Mouse (Mus musculus) C2C12 (cell line): Measurements from ENCODE around the gene Clk2. TPM values are rescaled to one million over a fixed set of nuclear protein-coding genes. Genes with fewer than 3 reads are reported as not detected.

Experiments used
- H3K27me3 ChIP-seq: one replicate; pipeline ENCODE4 v1.6.1; 2011; ENCODE audit not compliant: control insufficient read depth, insufficient read depth, insufficient read length
- H3K36me3 ChIP-seq: one replicate; pipeline ENCODE4 v1.6.1; 2011; ENCODE audit not compliant: control insufficient read depth, insufficient read depth
- H3K4me3 ChIP-seq: one replicate; pipeline ENCODE4 v1.5.1; 2011; ENCODE audit warnings: mild to moderate bottlenecking, control low read depth; ENCODE audit not compliant: poor library complexity, insufficient read depth, severe bottlenecking
- H3K79me2 ChIP-seq: one replicate; pipeline ENCODE4 v1.6.1; 2011; ENCODE audit not compliant: control insufficient read depth, insufficient read depth
- H3K79me3 ChIP-seq: one replicate; pipeline ENCODE4 v1.6.1; 2011; ENCODE audit warnings: low read depth, control low read depth
- H3ac ChIP-seq: one replicate; pipeline ENCODE3; 2011; ENCODE audit warnings: low read depth; ENCODE audit not compliant: control insufficient read depth, insufficient read length
- CEBPB ChIP-seq: IDR thresholded peaks from one replicate; pipeline ENCODE4 v1.6.1; 2011; ENCODE audit warnings: low read depth, mild to moderate bottlenecking, control low read depth, moderate library complexity
- CTCF ChIP-seq: IDR thresholded peaks from one replicate; pipeline ENCODE4 v1.5.1; 2011; ENCODE audit not compliant: control insufficient read depth, insufficient read depth, insufficient read length
- FOSL1 ChIP-seq: IDR thresholded peaks from one replicate; pipeline ENCODE4 v1.8.0; 2011; ENCODE audit warnings: mild to moderate bottlenecking, low read length; ENCODE audit not compliant: poor library complexity, insufficient read depth, severe bottlenecking
- MAX ChIP-seq: IDR thresholded peaks from one replicate; pipeline ENCODE4 v1.6.1; 2011; ENCODE audit warnings: mild to moderate bottlenecking, control low read depth
- MYOD1 ChIP-seq: IDR thresholded peaks from one replicate; pipeline ENCODE4 v1.6.1; 2011; ENCODE audit warnings: low read depth; ENCODE audit not compliant: control insufficient read depth, insufficient read length
- MYOG ChIP-seq: IDR thresholded peaks from one replicate; pipeline ENCODE4 v1.6.1; 2011; ENCODE audit not compliant: control insufficient read depth, insufficient read length; ENCODE audit errors: extremely low read depth
- USF1 ChIP-seq: IDR thresholded peaks from one replicate; pipeline ENCODE4 v1.6.1; 2011; ENCODE audit warnings: low read depth, mild to moderate bottlenecking, control low read depth, moderate library complexity
- polyA plus RNA-seq: library from polyadenylated mRNA; unstranded; fragments of >200 nt; fragmentation: generic; extraction: Trizol; gene quantifications from one replicate; pipeline ENCODE4 v1.2.1, GENCODE M21; 2012; ENCODE audit warnings: missing spikeins

Gene Clk2
- polyA plus RNA-seq, 1 experiment, result 14.5 TPM

GRCm38 (mm10) chr3:89218271-89218670 lies 53.7 kb downstream of the Clk2 start:
- H3K79me2 ChIP-seq, result peaks cover 5% of the 10 kb centered on the region
- no peaks in the 10 kb centered on the region for H3K36me3 ChIP-seq
- H3K79me3 ChIP-seq, result peaks cover 3% of the 10 kb centered on the region
- no peaks in the 10 kb centered on the region for H3K27me3 ChIP-seq
- no peak overlapping the region for H3K4me3 ChIP-seq
- no peak for TF ChIP-seq MYOD1
- no peak overlapping the region for H3ac ChIP-seq

- Histone ChIP-seq H3K36me3 (no peaks in the 10 kb centered on the region), H3K27me3 (no peaks in the 10 kb centered on the region), H3K79me2 (no peaks in the 10 kb centered on the region), H3ac (no peak overlapping the region), H3K4me3 (no peak overlapping the region), H3K79me3 (no peaks in the 10 kb centered on the region)
- TF ChIP-seq CEBPB (no peak), MAX (no peak), USF1 (no peak), MYOD1 (no peak), FOSL1 (no peak), CTCF (no peak), MYOG (no peak)
Observed at GRCm38 (mm10) chr3:89219546-89219945, 55.0 kb downstream of the Clk2 start.

GRCm38 (mm10) chr3:89221167-89221566 lies 56.6 kb downstream of the Clk2 start:
- Histone ChIP-seq H3K27me3 (no peaks in the 10 kb centered on the region), H3K4me3 (no peak overlapping the region), H3K79me2 (no peaks in the 10 kb centered on the region), H3ac (no peak overlapping the region), H3K79me3 (no peaks in the 10 kb centered on the region), H3K36me3 (no peaks in the 10 kb centered on the region)
- no peak for TF ChIP-seq FOSL1
- no peak for TF ChIP-seq MAX
- no peak for TF ChIP-seq USF1
- no peak for TF ChIP-seq MYOD1
- no peak for TF ChIP-seq MYOG
- TF ChIP-seq CEBPB, result no peak
- no peak for TF ChIP-seq CTCF

GRCm38 (mm10) chr3:89224796-89225195 lies 60.2 kb downstream of the Clk2 start:
- no peaks in the 10 kb centered on the region for H3K27me3 ChIP-seq
- no peaks in the 10 kb centered on the region for H3K36me3 ChIP-seq
- H3K79me2 ChIP-seq, result no peaks in the 10 kb centered on the region
- H3K4me3 ChIP-seq, result no peak overlapping the region
- no peak for TF ChIP-seq CEBPB
- TF ChIP-seq MYOG, result no peak
- TF ChIP-seq USF1, result no peak
- TF ChIP-seq CTCF, result no peak
- TF ChIP-seq FOSL1, result no peak
- no peak for TF ChIP-seq MAX
- TF ChIP-seq MYOD1, result no peak
- no peaks in the 10 kb centered on the region for H3K79me3 ChIP-seq
- H3ac ChIP-seq, result no peak overlapping the region

- Histone ChIP-seq H3K79me3 (no peaks in the 10 kb centered on the region), H3K36me3 (no peaks in the 10 kb centered on the region), H3K4me3 (no peak overlapping the region), H3ac (no peak overlapping the region), H3K79me2 (no peaks in the 10 kb centered on the region), H3K27me3 (no peaks in the 10 kb centered on the region)
- no peak for TF ChIP-seq MAX
- no peak for TF ChIP-seq FOSL1
- no peak for TF ChIP-seq MYOD1
- TF ChIP-seq CTCF, result no peak
- no peak for TF ChIP-seq CEBPB
- no peak for TF ChIP-seq USF1
- no peak for TF ChIP-seq MYOG
Observed at GRCm38 (mm10) chr3:89225321-89225815, 60.8 kb downstream of the Clk2 start.

- no peaks in the 10 kb centered on the region for H3K27me3 ChIP-seq
- H3K79me3 ChIP-seq, result no peaks in the 10 kb centered on the region
- TF ChIP-seq FOSL1, result no peak
- TF ChIP-seq MYOD1, result no peak
- no peak for TF ChIP-seq CEBPB
- no peak for TF ChIP-seq MAX
- TF ChIP-seq USF1, result no peak
- H3K79me2 ChIP-seq, result no peaks in the 10 kb centered on the region
- no peaks in the 10 kb centered on the region for H3K36me3 ChIP-seq
- H3ac ChIP-seq, result no peak overlapping the region
- no peak overlapping the region for H3K4me3 ChIP-seq
Observed at GRCm38 (mm10) chr3:89225918-89226317, 61.3 kb downstream of the Clk2 start.
